Mouse (Mus musculus) MEL (cell line): ENCODE measurements at regions not wholly inside any gene's neighbourhood (a gene's known extent, or its start where the extent isn't known, plus 50 kb on each side); places are given as distances from the start of the nearest gene placed in this dataset.

ENCODE experiments used
- DNase-seq: peaks from one replicate; pipeline ENCODE4 v3.0.0; 2011; ENCODE audit warnings: low read depth, low spot score
- H3K27ac ChIP-seq: 2 replicates; pipeline ENCODE4 v1.5.1; 2012; ENCODE audit warnings: low read depth, mild to moderate bottlenecking, control low read depth, low read length, moderate library complexity; ENCODE audit not compliant: control insufficient read depth
- H3K27me3 ChIP-seq, 2 experiments: fragments of 150-350 bp in 1 of 2; sonication (generic) in 1 of 2; 2 replicates each; pipeline ENCODE4 v1.6.1; 2012; ENCODE audit warnings: low read length in 2 of 2, mild to moderate bottlenecking in 2 of 2, improper control_type of control experiment in 1 of 2, moderate library complexity in 1 of 2; ENCODE audit not compliant: insufficient read depth in 2 of 2, control insufficient read depth in 1 of 2
- H3K36me3 ChIP-seq, 2 experiments: 2 replicates each; pipeline ENCODE4 v1.6.1; 2012 to 2014; ENCODE audit warnings: low read length in 2 of 2, improper control_type of control experiment in 1 of 2, inconsistent platforms in 1 of 2, mild to moderate bottlenecking in 1 of 2; ENCODE audit not compliant: insufficient read depth in 2 of 2, control insufficient read depth in 1 of 2
- H3K4me1 ChIP-seq, 2 experiments: fragments of 150-350 bp in 1 of 2; sonication (generic) in 1 of 2; 2 replicates each; pipeline ENCODE4 v1.6.1; 2012; ENCODE audit warnings: low read length in 2 of 2, improper control_type of control experiment in 1 of 2, mild to moderate bottlenecking in 1 of 2; ENCODE audit not compliant: insufficient read depth in 2 of 2, control insufficient read depth in 1 of 2
- H3K4me3 ChIP-seq, 2 experiments: fragments of 150-350 bp in 1 of 2; sonication (generic) in 1 of 2; 2 replicates each; pipeline ENCODE4 v1.5.1; 2012; ENCODE audit warnings: low read depth in 2 of 2, low read length in 2 of 2, mild to moderate bottlenecking in 2 of 2, moderate library complexity in 2 of 2, control low read depth in 1 of 2, improper control_type of control experiment in 1 of 2; ENCODE audit not compliant: control insufficient read depth in 1 of 2, insufficient read depth in 1 of 2
- H3K79me2 ChIP-seq: 2 replicates; pipeline ENCODE4 v1.6.1; 2012; ENCODE audit warnings: mild to moderate bottlenecking, low read length, moderate library complexity; ENCODE audit not compliant: control insufficient read depth, poor library complexity, insufficient read depth
- H3K9ac ChIP-seq: 2 replicates; pipeline ENCODE4 v1.6.1; 2012; ENCODE audit warnings: low read depth, mild to moderate bottlenecking, control low read depth, low read length, moderate library complexity; ENCODE audit not compliant: control insufficient read depth, poor library complexity, severe bottlenecking
- H3K9me3 ChIP-seq: fragments of 150-350 bp; sonication (generic); replicated peaks from 2 replicates; pipeline ENCODE4 v1.6.1; 2012; ENCODE audit warnings: mild to moderate bottlenecking, low read length, improper control_type of control experiment, moderate library complexity; ENCODE audit not compliant: insufficient read depth
- BHLHE40 ChIP-seq: IDR thresholded peaks from 2 replicates; pipeline ENCODE4 v1.6.1; 2012; ENCODE audit warnings: low read depth, mild to moderate bottlenecking, inconsistent platforms, low read length, improper control_type of control experiment, borderline replicate concordance
- CHD1 ChIP-seq: IDR thresholded peaks from 2 replicates; pipeline ENCODE4 v1.6.1; 2012; ENCODE audit warnings: low read depth, mild to moderate bottlenecking, inconsistent platforms, low read length, improper control_type of control experiment
- CTCF ChIP-seq, 3 experiments: IDR thresholded peaks in 2 of 3; conservative IDR thresholded peaks in 1 of 3; 2 replicates each; pipeline ENCODE4 v1.5.1; 2011 to 2012; ENCODE audit warnings: low read length in 3 of 3, low read depth in 2 of 3, mild to moderate bottlenecking in 2 of 3, improper control_type of control experiment in 1 of 3, inconsistent platforms in 1 of 3, mixed read lengths in 1 of 3, moderate library complexity in 1 of 3; ENCODE audit not compliant: control insufficient read depth in 1 of 3, insufficient read depth in 1 of 3, poor library complexity in 1 of 3, severe bottlenecking in 1 of 3
- E2F4 ChIP-seq: IDR thresholded peaks from 2 replicates; pipeline ENCODE4 v1.6.1; 2011; ENCODE audit warnings: low read depth, low read length, improper control_type of control experiment, borderline replicate concordance
- ELF1 ChIP-seq: IDR thresholded peaks from 2 replicates; pipeline ENCODE4 v1.6.1; 2014; ENCODE audit warnings: low read depth, mild to moderate bottlenecking, inconsistent platforms, low read length, improper control_type of control experiment, moderate library complexity
- EP300 ChIP-seq, 2 experiments: IDR thresholded peaks; 2 replicates each; pipeline ENCODE4 v1.6.1; 2011; ENCODE audit warnings: improper control_type of control experiment in 2 of 2, low read length in 2 of 2, low read depth in 1 of 2, mild to moderate bottlenecking in 1 of 2
- GABPA ChIP-seq: IDR thresholded peaks from 2 replicates; pipeline ENCODE4 v1.6.1; 2012; ENCODE audit warnings: low read depth, mild to moderate bottlenecking, inconsistent platforms, low read length, improper control_type of control experiment, moderate library complexity
- GATA1 ChIP-seq: IDR thresholded peaks from 2 replicates; pipeline ENCODE4 v1.6.1; 2011; ENCODE audit warnings: low read depth, low read length, improper control_type of control experiment
- JUND ChIP-seq: IDR thresholded peaks from 2 replicates; pipeline ENCODE4 v1.6.1; 2011; ENCODE audit warnings: low read depth, mild to moderate bottlenecking, improper control_type of control experiment, low read length
- KAT2A ChIP-seq: conservative IDR thresholded peaks from 2 replicates; pipeline ENCODE4 v1.6.1; 2012; ENCODE audit warnings: low read depth, low read length, improper control_type of control experiment, inconsistent platforms
- MAZ ChIP-seq: IDR thresholded peaks from 2 replicates; pipeline ENCODE4 v1.6.1; 2012; ENCODE audit warnings: low read depth, mild to moderate bottlenecking, inconsistent platforms, low read length, improper control_type of control experiment
- MEF2A ChIP-seq: IDR thresholded peaks from 2 replicates; pipeline ENCODE4 v1.6.1; 2014; ENCODE audit warnings: low read depth, mild to moderate bottlenecking, inconsistent platforms, low read length, improper control_type of control experiment; ENCODE audit not compliant: poor library complexity, insufficient replicate concordance, severe bottlenecking; ENCODE audit errors: extremely low read depth
- MXI1 ChIP-seq: IDR thresholded peaks from 2 replicates; pipeline ENCODE4 v1.6.1; 2011; ENCODE audit warnings: mild to moderate bottlenecking, low read depth, low read length, improper control_type of control experiment
- NELFE ChIP-seq: IDR thresholded peaks from 2 replicates; pipeline ENCODE4 v1.6.1; 2011; ENCODE audit warnings: low read depth, low read length, improper control_type of control experiment
- POLR2A ChIP-seq, 2 experiments: IDR thresholded peaks; 2 replicates each; pipeline ENCODE4 v1.6.1; 2011 to 2012; ENCODE audit warnings: low read length in 2 of 2, mild to moderate bottlenecking in 2 of 2, control low read depth in 1 of 2, improper control_type of control experiment in 1 of 2, low read depth in 1 of 2, moderate library complexity in 1 of 2; ENCODE audit not compliant: control insufficient read depth in 1 of 2, insufficient read depth in 1 of 2, poor library complexity in 1 of 2
- POLR2AphosphoS5 ChIP-seq: IDR thresholded peaks from 2 replicates; pipeline ENCODE4 v1.6.1; 2012; ENCODE audit warnings: low read depth, borderline replicate concordance, mild to moderate bottlenecking, inconsistent platforms, low read length, moderate library complexity, mixed read lengths
- RAD21 ChIP-seq: IDR thresholded peaks from 2 replicates; pipeline ENCODE4 v1.6.1; 2011; ENCODE audit warnings: mild to moderate bottlenecking, low read depth, low read length, improper control_type of control experiment
- SIN3A ChIP-seq: IDR thresholded peaks from 2 replicates; pipeline ENCODE4 v1.6.1; 2012; ENCODE audit warnings: low read length, improper control_type of control experiment, inconsistent platforms
- SMC3 ChIP-seq: IDR thresholded peaks from 2 replicates; pipeline ENCODE4 v1.6.1; 2011; ENCODE audit warnings: low read depth, low read length, improper control_type of control experiment
- TAL1 ChIP-seq: IDR thresholded peaks from 2 replicates; pipeline ENCODE4 v1.6.1; 2012; ENCODE audit warnings: mild to moderate bottlenecking, inconsistent platforms, low read length, moderate library complexity, mixed read lengths
- TCF12 ChIP-seq: IDR thresholded peaks from 2 replicates; pipeline ENCODE4 v1.6.1; 2014; ENCODE audit warnings: low read depth, mild to moderate bottlenecking, inconsistent platforms, low read length, improper control_type of control experiment, moderate library complexity
- UBTF ChIP-seq: IDR thresholded peaks from 2 replicates; pipeline ENCODE4 v1.6.1; 2012; ENCODE audit warnings: low read depth, mild to moderate bottlenecking, inconsistent platforms, low read length, improper control_type of control experiment, moderate library complexity, borderline replicate concordance; ENCODE audit not compliant: insufficient read depth
- USF1 ChIP-seq: IDR thresholded peaks from 2 replicates; pipeline ENCODE4 v1.6.1; 2014; ENCODE audit warnings: low read depth, mild to moderate bottlenecking, inconsistent platforms, low read length, improper control_type of control experiment, moderate library complexity
- USF2 ChIP-seq, 2 experiments: IDR thresholded peaks; 2 replicates each; pipeline ENCODE4 v1.6.1; 2011 to 2012; ENCODE audit warnings: improper control_type of control experiment in 2 of 2, low read length in 2 of 2, borderline replicate concordance in 1 of 2, inconsistent platforms in 1 of 2, low read depth in 1 of 2, mild to moderate bottlenecking in 1 of 2; ENCODE audit not compliant: insufficient read depth in 1 of 2
- ZNF384 ChIP-seq: IDR thresholded peaks from 2 replicates; pipeline ENCODE4 v1.6.1; 2012; ENCODE audit warnings: low read depth, mild to moderate bottlenecking, inconsistent platforms, low read length, improper control_type of control experiment

- TF ChIP-seq BHLHE40 = no peak
- TF ChIP-seq ZNF384 = no peak
- TF ChIP-seq USF1 = no peak
- no peak for TF ChIP-seq JUND
- no peak for TF ChIP-seq KAT2A
- H3K4me1 ChIP-seq = no peaks in the 10 kb centered on the region
- H3K79me2 ChIP-seq = no peaks in the 10 kb centered on the region
- DNase-seq = no peak
- H3K27me3 ChIP-seq = no peaks in the 10 kb centered on the region
- H3K27ac ChIP-seq = no peak overlapping the region
- no peaks in the 10 kb centered on the region for H3K36me3 ChIP-seq
- H3K9me3 ChIP-seq = no peaks in the 10 kb centered on the region
- no peak overlapping the region for H3K9ac ChIP-seq
- no peak overlapping the region for H3K4me3 ChIP-seq
Measured at GRCm38 (mm10) chr5:58822704-58823103, 1104.9 kb downstream of the Pcdh7 start.

- H3K27ac ChIP-seq = no peak overlapping the region
- H3K36me3 ChIP-seq = no peaks in the 10 kb centered on the region
- H3K27me3 ChIP-seq = no peaks in the 10 kb centered on the region
- TF ChIP-seq SIN3A (no peak), TCF12 (no peak), RAD21 (peak; percentile 24), CTCF (IDR thresholded peaks at IDR 0.05 in 2 of 3, conservative IDR thresholded peaks at IDR 0.05 in 1 of 3; ENCODE audit: control insufficient read depth in 1 of 3, insufficient read depth in 1 of 3, low read depth in 2 of 3, low read length in 3 of 3, poor library complexity in 1 of 3, severe bottlenecking in 1 of 3) (peak in 1 of 3 experiments; percentile 37; a peak in 2 of 6 replicates), ZNF384 (no peak), POLR2AphosphoS5 (no peak), GABPA (no peak), SMC3 (peak; percentile 55)
- H3K4me1 ChIP-seq = no peaks in the 10 kb centered on the region
- no peaks in the 10 kb centered on the region for H3K9me3 ChIP-seq
- H3K4me3 ChIP-seq = no peak overlapping the region
- peak; percentile 23 for DNase-seq
- H3K9ac ChIP-seq = no peak overlapping the region
- no peaks in the 10 kb centered on the region for H3K79me2 ChIP-seq
Measured at GRCm38 (mm10) chr5:58825970-58826369, 1108.2 kb downstream of the Pcdh7 start.

GRCm38 (mm10) chr5:58847001-58847400 is 1129.2 kb downstream of the Pcdh7 start:
- TF ChIP-seq BHLHE40 (no peak), MAZ (no peak), TCF12 (no peak), NELFE (no peak), CTCF (IDR thresholded peaks at IDR 0.05 in 2 of 3, conservative IDR thresholded peaks at IDR 0.05 in 1 of 3; ENCODE audit: control insufficient read depth in 1 of 3, insufficient read depth in 1 of 3, low read depth in 2 of 3, low read length in 3 of 3, poor library complexity in 1 of 3, severe bottlenecking in 1 of 3) (no peak), E2F4 (no peak), GATA1 (no peak), CHD1 (no peak), EP300 (IDR thresholded peaks at IDR 0.05; ENCODE audit: low read depth in 1 of 2, low read length in 2 of 2) (no peak), POLR2A (IDR thresholded peaks at IDR 0.05; ENCODE audit: control insufficient read depth in 1 of 2, insufficient read depth in 1 of 2, low read depth in 1 of 2, low read length in 2 of 2, poor library complexity in 1 of 2) (no peak), MEF2A (no peak), ELF1 (no peak), UBTF (no peak), MXI1 (no peak), USF1 (no peak), USF2 (IDR thresholded peaks at IDR 0.05; ENCODE audit: borderline replicate concordance in 1 of 2, insufficient read depth in 1 of 2, low read depth in 1 of 2, low read length in 2 of 2) (no peak), GABPA (no peak), POLR2AphosphoS5 (no peak), TAL1 (no peak)
- DNase-seq = no peak

More at GRCm38 (mm10) chr5:58847001-58847400, 1129.2 kb downstream of the Pcdh7 start:
- no peak overlapping the region for H3K9ac ChIP-seq
- no peaks in the 10 kb centered on the region for H3K79me2 ChIP-seq
- H3K9me3 ChIP-seq = no peaks in the 10 kb centered on the region
- H3K36me3 ChIP-seq = no peaks in the 10 kb centered on the region
- H3K4me3 ChIP-seq = no peak overlapping the region
- H3K27ac ChIP-seq = no peak overlapping the region
- no peaks in the 10 kb centered on the region for H3K27me3 ChIP-seq
- no peaks in the 10 kb centered on the region for H3K4me1 ChIP-seq
